Mouse (Mus musculus) cortical plate, adult 2 months (tissue): ENCODE data around the gene AW011738.

Experiments used
- CTCF ChIP-seq: fragments of 200-500 bp; IDR thresholded peaks from 2 replicates; pipeline ENCODE4 v1.5.1; 2011; ENCODE audit warnings: mild to moderate bottlenecking, control low read depth, low read length; ENCODE audit not compliant: insufficient read depth; ENCODE audit errors: extremely low read depth
- POLR2A ChIP-seq: fragments of 200-500 bp; IDR thresholded peaks from 2 replicates; pipeline ENCODE4 v1.6.1; 2011; ENCODE audit warnings: mild to moderate bottlenecking, low read length, control low read depth; ENCODE audit not compliant: insufficient read depth; ENCODE audit errors: extremely low read depth

DNA sequence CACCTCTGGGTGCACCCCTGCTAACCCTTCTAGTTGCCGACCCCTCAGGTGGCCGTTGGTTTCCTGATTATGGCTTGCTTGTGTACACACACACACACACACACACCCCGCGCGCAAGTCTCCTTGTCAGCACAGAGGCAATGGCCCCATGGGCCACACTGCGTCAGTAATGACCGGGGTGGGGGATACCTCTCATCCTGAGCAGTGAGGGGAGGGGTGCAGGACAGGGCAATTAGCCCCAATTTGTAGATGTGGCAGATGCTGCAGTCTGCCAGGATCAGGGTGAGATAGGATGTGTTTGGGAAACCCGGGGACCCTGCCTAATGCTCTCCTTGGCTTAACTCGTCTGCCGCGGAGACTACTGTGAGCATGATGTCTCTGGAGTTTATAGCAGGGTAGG lies 46.5 kb downstream of the AW011738 start:
- TF ChIP-seq CTCF = no peak
- TF ChIP-seq POLR2A = no peak
